Mouse (Mus musculus) erythroblast, embryonic 14.5 days (primary cell): ENCODE measurements around the gene Zfp169.
"Not testable (repeated sequence)": the region's sequence is repeated elsewhere in the genome, so short reads cannot be mapped to it uniquely, and the experiment has no call there.

Experiments
- GATA1 ChIP-seq: IDR thresholded peaks from 2 replicates; pipeline ENCODE4 v1.6.1; 2012; ENCODE audit warnings: low read length, inconsistent platforms, mixed read lengths
- TAL1 ChIP-seq: IDR thresholded peaks from 3 replicates; pipeline ENCODE4 v1.6.1; 2012; ENCODE audit warnings: low read length, inconsistent platforms, mixed read lengths

DNA sequence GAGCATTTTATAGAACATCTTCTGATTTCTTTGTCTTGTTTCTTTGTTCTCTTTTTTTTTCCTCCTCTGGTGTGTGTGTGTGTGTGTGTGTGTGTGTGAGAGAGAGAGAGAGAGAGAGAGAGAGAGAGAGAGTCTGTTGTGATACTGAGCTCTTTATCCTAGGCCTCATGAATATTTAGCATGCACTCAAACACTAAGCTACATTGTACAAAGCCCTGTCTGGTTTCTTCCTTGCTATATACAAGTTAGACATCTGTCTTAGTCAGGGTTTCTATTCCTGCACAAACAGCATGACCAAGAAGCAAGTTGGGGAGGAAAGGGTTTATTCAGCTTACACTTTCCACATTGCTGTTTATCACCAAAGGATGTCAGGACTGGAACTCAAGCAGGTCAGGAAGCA is 5.9 kb upstream of the Zfp169 start:
- not testable (repeated sequence) for TF ChIP-seq TAL1, GATA1
